Mouse (Mus musculus) heart, postnatal 25 days (tissue): Measurements from ENCODE around the gene Sf3b1. TPM values are rescaled to one million over a fixed set of nuclear protein-coding genes. Genes with fewer than 3 reads are reported as not detected.
"Not testable (repeated sequence)": the region's sequence is repeated elsewhere in the genome, so short reads cannot be mapped to it uniquely, and the experiment has no call there.

ENCODE experiments used
- DNase-seq: peaks from one replicate; pipeline ENCODE4 v3.0.0; 2022; ENCODE audit warnings: low spot score
- intact Hi-C: fragments of 180-260 bp; cut with DNase I; formaldehyde crosslinking; loops from one replicate; pipeline ENCODE4 v1.15.1; 2025
- total RNA-seq, 2 experiments: library from RNA; stranded (reverse); gene quantifications; 2 replicates each; pipeline ENCODE4 v1.2.3; 2021

The Sf3b1 gene
- total RNA-seq, 2 experiments from 2014 or later, result 69.3 to 87.4 TPM

DNA sequence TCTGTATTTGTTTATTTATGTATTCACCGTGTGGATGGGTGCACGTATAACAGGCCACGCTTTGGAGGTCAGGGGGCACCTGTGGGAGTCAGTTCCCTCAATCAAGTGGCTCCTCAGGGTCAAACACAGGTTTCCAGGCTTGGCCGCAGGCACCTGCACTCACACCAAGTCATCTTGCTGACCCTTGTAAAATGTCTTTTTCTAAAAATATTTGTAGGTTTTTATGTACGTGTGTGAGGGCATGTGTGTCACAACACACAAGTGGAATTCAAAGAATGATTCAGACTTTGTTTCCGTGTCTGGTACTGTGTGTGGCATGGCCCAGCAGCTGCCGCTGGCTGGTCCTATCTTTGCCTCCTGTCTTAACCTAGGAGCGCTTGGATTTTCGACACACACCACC is 65.6 kb downstream of the Sf3b1 start:
- no peak for DNase-seq
- intact Hi-C loops, result no loop called here

DNA sequence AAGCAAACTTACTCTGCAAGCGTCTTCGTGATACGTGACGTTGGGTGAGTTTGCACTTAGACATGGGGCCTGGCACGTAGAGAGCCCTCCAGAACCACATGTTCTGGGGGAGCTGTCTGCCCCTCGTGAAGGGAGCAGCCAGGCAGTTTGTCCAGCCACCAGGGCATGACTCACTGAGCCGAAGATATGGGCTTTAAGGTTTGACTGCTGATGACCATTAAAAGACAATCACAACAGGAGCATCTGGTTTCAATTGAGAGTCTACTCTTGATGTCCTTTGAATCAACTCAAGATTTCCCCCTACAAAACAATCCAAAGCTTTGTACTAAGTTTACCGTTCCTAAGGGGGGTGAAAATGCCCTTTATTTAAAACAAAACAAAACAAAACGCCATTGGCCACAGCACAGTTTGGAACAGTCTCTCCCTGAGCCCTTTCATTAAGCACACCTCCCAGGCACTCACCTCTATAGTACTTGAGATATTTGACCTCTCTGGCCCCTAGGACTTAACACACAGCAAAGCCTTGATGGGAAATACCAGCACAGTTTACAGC is 66.6 kb downstream of the Sf3b1 start:
- DNase-seq, result no peak
- intact Hi-C loops, result no loop called here

DNA sequence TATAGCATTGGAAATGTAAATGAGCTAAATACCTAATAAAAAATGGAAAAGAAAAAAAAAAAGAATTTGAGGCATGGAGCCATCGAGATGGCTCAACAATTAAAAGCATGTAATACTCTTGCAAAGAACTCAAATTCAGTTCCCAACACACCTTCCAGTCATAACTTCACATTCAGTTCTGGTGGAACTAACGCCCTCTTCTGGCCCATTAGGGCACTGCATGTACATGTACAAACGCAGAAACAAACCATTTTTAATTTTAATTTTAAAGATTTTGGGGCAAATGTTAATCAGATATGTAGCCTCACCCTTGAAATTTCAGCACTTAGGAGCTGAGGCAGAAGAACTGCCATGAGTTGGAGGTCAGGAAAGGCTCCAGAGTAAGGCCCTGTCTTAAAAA is 68.8 kb downstream of the Sf3b1 start:
- intact Hi-C loops, result no loop called here
- DNase-seq, result no peak

DNA sequence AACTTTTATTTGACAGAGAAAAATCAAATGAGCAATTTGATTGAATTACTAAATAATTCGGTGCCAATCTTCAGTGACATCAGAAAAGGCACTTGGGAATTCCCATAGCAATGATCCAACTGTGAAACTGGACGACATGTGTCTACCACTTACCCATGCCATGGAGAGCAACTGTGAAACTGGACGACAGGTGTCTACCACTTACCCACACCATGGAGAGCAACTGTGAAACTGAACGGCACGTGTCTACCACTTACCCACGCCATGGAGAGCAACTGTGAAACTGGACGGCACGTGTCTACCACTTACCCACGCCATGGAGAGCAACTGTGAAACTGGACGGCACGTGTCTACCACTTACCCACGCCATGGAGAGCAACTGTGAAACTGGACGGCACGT is 70.3 kb downstream of the Sf3b1 start:
- intact Hi-C loops, result not testable (repeated sequence)

DNA sequence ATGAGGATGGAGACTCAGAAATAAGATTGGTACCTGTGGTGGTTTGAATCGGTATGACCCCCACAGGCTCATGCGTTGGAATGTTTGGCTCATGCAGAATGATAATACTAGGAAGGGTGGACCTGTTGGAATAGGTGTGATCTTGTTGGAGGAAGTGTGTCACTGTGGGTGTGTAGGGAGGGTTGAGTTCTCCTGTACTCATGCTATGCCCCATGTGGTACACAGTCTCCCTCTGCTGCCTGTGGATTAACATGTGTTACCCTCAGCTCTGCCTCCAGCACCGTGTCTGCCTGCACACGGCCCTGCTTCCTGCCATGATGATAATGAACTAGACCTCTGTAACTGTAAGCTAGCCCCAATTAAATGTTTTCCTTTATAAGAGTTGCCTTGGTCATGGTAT is 72.4 kb downstream of the Sf3b1 start:
- intact Hi-C loops, result no loop called here
- DNase-seq, result no peak

More for the DNA sequence above, 70.3 kb downstream of the Sf3b1 start:
- not testable (repeated sequence) for DNase-seq

DNA sequence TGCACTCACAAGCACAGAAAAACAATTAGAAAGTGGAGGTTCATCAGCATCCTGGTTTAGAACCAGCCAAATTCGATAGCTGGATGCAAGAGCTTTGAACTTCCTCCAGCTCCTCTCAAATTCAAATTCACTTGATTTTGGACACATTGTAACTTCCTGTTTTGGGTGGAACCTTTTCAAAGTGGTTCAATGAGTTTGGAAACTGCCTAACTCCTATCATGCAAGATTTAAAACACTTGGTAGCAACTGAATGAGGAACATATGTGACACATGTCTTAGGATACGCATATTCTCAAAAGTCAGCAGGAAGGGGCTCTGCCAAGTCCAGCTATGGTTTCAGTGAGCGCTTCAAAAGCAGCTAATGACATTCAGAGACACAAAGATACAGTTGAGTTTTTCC is 82.6 kb downstream of the Sf3b1 start:
- intact Hi-C loops, result no loop called here

DNA sequence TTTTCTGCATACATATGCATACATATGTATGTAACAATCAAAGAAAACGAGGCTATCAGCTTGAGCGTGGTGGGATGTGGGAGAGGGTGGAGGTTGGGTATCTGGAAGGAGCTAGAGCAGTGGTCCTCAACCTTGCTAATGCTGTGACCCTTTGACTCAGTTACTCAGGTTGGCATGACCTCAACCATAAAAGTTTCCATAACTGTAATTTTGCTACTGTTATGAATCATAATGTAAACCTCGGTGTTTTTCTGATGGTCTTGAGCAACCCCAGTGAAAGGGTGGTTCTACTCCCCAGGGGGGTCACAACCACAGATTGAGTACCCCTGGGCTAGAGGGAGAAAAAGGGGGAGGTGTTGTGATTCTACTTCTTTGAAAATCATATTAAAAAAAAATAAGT is 91.8 kb downstream of the Sf3b1 start:
- intact Hi-C loops, result no loop called here
- DNase-seq, result no peak

More for the DNA sequence above, 82.6 kb downstream of the Sf3b1 start:
- DNase-seq, result no peak

Other genes starting within 250 kb of the Sf3b1 start
- gene Ankrd44, start 101.1 kb downstream of the Sf3b1 start, total RNA-seq, result 10 to 100 TPM; 12.1 to 12.8 TPM
- 10 to 100 TPM; 24.2 to 67.0 TPM for gene Coq10b, start 25.3 kb upstream of the Sf3b1 start, total RNA-seq
- gene Hspe1, start 60.7 kb upstream of the Sf3b1 start, total RNA-seq, result 100 to 1,000 TPM; 159 to 187 TPM
- 100 to 1,000 TPM; 361 to 395 TPM for gene Hspd1, start 60.8 kb upstream of the Sf3b1 start, total RNA-seq
- 10 to 100 TPM; 32.5 to 34.4 TPM for gene Mob4, start 103.8 kb upstream of the Sf3b1 start, total RNA-seq
- 10 to 100 TPM; 14.2 to 14.4 TPM for gene Rftn2, start 199.3 kb upstream of the Sf3b1 start, total RNA-seq
- gene Mars2, start 209.7 kb upstream of the Sf3b1 start, total RNA-seq, result 1 to 10 TPM; 5.3 to 5.4 TPM